Mouse (Mus musculus) embryonic fibroblast, embryonic 13.5 days (primary cell): ENCODE measurements around the gene Dhx32. TPM values are rescaled to one million over a fixed set of nuclear protein-coding genes. Genes with fewer than 3 reads are reported as not detected.

Experiments used
- H3K27ac ChIP-seq: 2 replicates; pipeline ENCODE4 v1.5.1; 2012; ENCODE audit warnings: low read length, control low read depth, inconsistent platforms; ENCODE audit not compliant: insufficient read depth
- H3K4me1 ChIP-seq: 2 replicates; pipeline ENCODE4 v1.6.1; 2011; ENCODE audit warnings: low read length; ENCODE audit not compliant: control insufficient read depth, insufficient read depth
- H3K4me3 ChIP-seq: 2 replicates; pipeline ENCODE4 v1.5.1; 2011; ENCODE audit warnings: mild to moderate bottlenecking, control low read depth, low read length; ENCODE audit not compliant: insufficient read depth
- CTCF ChIP-seq: IDR thresholded peaks from 2 replicates; pipeline ENCODE4 v1.5.1; 2011; ENCODE audit warnings: mild to moderate bottlenecking, control low read depth, low read length, moderate library complexity, borderline replicate concordance; ENCODE audit not compliant: insufficient read depth
- POLR2A ChIP-seq: IDR thresholded peaks from 2 replicates; pipeline ENCODE4 v1.6.1; 2011; ENCODE audit warnings: low read depth, mild to moderate bottlenecking, control low read depth, low read length, moderate library complexity
- polyA plus RNA-seq: library from polyadenylated mRNA; stranded (reverse); fragments of >200 nt; gene quantifications from 2 replicates; pipeline ENCODE4 v1.2.4, GENCODE M21; 2011; ENCODE audit warnings: low read depth; ENCODE audit not compliant: missing spikeins, insufficient read length

Gene Dhx32
- polyA plus RNA-seq, 1 experiment = 20.5 TPM

DNA sequence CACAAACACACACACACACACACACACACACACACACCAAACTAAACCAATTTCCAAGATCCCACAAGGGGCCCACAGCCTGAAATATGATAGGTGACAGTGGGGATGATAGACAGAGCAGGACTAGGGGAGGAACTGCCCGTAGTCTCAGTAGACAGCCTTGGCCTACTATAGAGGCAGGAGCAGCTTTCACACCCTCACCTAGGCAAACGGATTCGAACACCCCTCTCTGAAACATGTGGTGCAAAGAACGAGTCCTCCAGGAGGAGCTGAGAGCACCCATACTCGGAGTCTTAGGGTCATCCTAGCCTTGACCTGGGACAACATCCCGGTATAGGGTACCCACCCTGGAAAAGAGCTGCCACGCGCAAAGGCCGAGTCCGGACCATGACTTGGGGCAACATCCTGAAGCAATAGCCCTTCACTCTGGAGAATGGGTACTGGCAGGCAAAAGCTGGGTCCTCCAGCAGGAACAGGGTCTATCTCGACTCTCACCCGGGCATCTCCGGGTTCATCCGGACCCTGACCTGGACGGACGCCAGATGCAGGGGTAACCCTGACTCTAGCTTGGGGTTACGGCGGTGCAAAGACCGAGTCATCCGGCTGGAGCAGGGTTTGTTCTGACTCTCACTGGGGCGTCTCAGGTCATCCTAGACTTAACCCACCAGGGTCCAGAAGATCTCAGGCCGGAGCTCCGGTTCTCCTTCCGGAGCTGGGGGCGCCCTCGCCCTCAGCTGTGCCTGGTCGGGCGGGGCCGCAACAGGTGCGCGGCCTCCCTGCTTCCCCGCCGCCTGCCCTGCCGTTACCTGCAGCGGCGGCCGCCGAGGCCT lies 6.5 kb downstream of the Dhx32 start:
- peak overlapping the region; percentile 65 for H3K4me3 ChIP-seq
- no peak for TF ChIP-seq POLR2A
- TF ChIP-seq CTCF = no peak
- peaks cover 2% of the 10 kb centered on the region; the same call in 1 of the 2 replicates for H3K4me1 ChIP-seq
- H3K27ac ChIP-seq = no peak overlapping the region

DNA sequence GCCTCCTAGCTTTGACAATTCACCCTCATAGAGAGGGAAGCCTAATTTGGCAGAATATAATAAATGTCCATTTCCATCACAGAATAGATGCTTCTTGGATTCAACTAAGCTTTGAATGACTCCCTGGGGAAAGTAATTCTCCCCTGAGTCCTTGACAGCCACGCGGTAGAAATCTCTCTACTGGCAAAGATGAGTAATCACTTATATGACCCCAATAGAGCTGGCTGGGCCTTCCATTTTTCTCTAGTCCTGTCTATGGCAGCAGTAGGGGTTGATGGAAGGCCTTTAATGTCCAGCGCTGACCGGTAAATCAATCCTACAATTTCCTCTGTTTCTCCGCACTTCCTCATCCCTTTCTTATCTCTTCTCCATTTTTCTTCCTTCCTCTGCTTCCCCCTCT lies 7.3 kb downstream of the Dhx32 start:
- TF ChIP-seq POLR2A (no peak), CTCF (no peak)
- Histone ChIP-seq H3K4me3 (0 out of 2 replicates have a peak overlapping the region, but pooled peaks have one; percentile 65), H3K4me1 (peaks cover 2% of the 10 kb centered on the region; the same call in 1 of the 2 replicates), H3K27ac (no peak overlapping the region)

DNA sequence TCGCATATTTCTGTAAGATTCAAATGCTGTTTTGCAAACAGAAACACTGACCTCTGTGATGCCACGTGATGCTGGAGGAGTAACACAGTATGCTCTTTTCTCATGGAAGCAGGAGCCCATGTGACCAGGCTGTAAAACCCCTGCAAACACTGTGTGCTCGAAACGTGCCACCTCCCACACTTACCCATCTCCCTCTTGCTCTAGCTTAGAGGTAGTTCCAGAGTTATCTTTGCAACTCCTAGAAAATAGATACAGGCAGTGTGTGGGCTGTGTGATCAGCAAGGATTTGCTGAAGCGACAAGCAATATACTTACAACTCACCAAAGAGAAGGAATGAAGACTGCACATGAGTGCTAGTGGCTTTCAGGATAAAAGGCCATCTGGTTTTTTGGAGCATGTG lies 14.0 kb downstream of the Dhx32 start:
- TF ChIP-seq CTCF = no peak
- no peak for TF ChIP-seq POLR2A
- Histone ChIP-seq H3K27ac (no peak overlapping the region), H3K4me1 (no peaks in the 10 kb centered on the region), H3K4me3 (no peak overlapping the region)

DNA sequence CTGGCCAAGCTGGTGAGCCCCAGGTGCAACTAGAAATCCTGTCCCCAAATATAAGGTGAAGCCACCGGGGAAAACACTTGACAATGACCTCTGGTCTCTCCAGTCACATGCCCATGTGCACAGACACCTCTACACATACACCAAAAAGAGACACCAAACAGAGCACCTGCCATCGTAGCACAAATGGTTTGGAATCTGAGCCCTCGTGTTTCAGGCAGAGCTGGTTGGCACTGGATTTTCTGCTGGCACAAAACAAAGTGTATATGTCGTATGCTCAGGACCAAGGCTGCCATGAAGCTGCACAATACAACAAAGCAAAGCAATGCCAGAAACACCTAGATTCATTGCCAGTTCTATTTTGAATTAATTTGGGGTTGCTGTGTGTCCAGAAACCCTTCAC lies 14.5 kb downstream of the Dhx32 start:
- H3K4me3 ChIP-seq = no peak overlapping the region
- H3K4me1 ChIP-seq = no peaks in the 10 kb centered on the region
- TF ChIP-seq POLR2A (no peak), CTCF (no peak)
- H3K27ac ChIP-seq = no peak overlapping the region

DNA sequence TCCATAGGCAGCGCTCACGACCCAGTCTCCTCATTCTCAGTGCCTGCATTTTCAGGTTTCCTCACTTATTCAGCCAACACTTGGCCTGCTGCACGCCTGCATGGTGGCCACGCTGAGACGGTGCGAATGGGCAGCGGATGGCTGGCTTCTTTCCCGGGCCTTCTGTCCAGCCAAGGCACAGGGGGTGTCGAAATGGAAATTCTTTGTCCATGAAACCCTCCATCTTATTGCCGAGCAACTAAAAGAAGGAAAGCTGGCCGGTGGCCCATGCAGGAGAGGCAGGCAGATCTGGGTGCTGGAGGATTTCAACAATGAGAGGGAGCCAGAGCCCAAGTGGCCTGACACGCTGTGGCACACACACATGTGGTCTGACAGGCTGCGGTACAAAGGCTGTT lies 16.7 kb downstream of the Dhx32 start:
- Histone ChIP-seq H3K4me1 (0 out of 2 replicates have a peak, but pooled peaks cover 3% of the 10 kb centered on the region), H3K4me3 (no peak overlapping the region), H3K27ac (no peak overlapping the region)
- TF ChIP-seq POLR2A (no peak), CTCF (no peak)

DNA sequence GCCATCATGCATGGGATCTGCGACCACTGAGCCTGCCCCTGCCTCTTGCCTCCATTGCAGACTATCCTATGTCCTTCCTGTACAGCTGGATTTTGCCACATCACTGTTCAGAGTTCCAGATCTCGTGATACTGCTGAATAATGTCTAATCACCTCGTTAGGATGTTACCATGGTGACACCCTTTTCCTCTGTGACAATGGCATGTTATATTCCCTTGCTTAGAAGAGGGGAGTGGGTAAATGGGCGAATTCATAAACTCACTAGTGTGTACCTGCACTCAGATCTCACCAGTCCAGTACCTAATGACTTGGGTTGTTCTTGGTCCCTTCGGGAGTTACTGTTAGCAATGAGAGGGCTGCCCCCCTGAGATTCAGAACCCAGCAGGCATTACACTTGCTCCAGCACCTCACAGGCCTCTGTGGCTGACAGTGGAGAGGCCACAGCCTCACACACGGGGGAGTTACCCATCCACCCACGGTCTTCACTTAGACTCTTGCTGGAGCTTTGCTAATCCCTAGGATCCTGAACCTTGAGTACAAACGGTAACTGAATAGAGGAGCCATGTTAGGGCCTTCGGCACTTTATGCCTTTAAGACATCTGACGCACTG lies 17.2 kb downstream of the Dhx32 start:
- Histone ChIP-seq H3K4me3 (no peak overlapping the region), H3K27ac (no peak overlapping the region), H3K4me1 (0 out of 2 replicates have a peak, but pooled peaks cover 3% of the 10 kb centered on the region)
- no peak for TF ChIP-seq CTCF

DNA sequence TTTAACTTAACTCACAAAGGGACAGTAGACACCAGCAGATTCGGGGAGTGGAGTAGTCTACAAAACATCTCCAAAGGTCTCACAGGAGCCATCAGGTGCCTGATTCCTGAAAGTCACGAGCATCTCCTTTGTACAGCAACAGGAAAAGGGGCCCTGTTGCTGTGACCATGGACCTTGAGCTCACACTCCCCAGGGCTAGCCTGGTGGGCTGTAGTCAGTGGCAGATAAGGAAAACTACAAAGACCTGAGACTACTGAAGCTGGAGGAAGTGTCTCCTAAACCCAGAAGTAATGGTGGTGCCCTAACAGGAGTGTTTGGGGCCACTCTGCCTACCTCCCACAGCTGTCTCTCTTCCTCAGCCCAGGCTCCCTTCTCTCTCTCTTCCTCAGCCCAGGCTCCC lies 18.1 kb downstream of the Dhx32 start:
- Histone ChIP-seq H3K27ac (no peak overlapping the region), H3K4me1 (0 out of 2 replicates have a peak, but pooled peaks cover 3% of the 10 kb centered on the region), H3K4me3 (no peak overlapping the region)
- TF ChIP-seq POLR2A = no peak
- no peak for TF ChIP-seq CTCF

DNA sequence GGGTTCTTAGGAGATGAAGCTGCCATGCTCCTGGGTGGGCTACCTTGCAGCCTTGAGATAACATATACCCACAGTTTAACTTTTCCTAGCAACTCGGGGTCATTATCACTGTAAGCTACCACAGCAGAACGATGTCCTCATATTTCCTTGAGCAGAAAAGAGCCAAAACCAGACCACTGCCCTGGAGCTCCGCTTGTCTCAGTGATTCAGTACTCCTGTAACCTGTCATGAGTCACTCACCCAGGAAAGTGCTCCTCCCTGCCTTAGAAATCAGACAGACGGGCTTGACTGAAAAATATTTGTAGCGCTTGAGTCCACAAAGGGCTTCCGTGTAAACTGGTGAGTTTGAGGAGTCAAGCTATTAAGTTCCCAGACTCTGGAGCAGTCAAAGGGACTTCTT lies 19.8 kb downstream of the Dhx32 start:
- Histone ChIP-seq H3K4me1 (0 out of 2 replicates have a peak, but pooled peaks cover 3% of the 10 kb centered on the region), H3K4me3 (no peak overlapping the region), H3K27ac (no peak overlapping the region)
- TF ChIP-seq POLR2A (no peak), CTCF (no peak)

DNA sequence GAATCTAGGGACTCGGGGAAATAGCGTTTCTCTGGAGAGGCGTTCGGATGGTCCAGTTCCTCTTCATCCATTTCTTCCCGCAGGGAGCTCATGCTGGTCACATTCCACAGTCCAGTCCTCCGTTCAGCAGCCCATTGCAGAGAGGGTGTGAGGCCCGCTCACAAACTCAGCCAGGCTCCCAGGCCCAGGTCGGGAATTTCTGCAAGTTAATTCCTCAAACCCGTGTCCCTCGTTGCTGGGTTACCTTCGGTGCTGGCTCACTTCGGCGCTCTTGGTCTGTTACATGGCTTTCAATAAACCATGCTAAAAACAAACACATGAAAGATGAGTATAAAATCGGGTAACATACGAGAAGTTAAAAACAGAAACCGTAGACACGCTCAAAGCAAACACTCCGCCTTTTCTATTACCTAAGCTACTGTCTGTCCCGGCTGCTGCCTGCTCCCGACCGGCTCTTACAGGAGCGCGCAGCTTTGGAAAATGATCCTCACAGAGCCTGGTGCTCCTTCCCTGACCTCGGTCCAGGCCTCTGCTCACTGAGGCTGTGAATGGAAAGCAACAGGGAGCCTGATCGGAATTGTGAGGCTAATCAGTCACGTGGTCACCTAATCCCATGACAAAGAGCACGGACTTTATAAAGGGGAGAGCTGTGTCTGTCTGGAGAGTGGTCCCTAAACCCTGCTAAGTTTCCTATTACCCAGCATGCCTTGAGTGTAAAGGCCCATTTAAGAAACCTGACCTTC lies 22.7 kb downstream of the Dhx32 start:
- Histone ChIP-seq H3K27ac (no peak overlapping the region), H3K4me3 (no peak overlapping the region), H3K4me1 (0 out of 2 replicates have a peak, but pooled peaks cover 3% of the 10 kb centered on the region)
- TF ChIP-seq POLR2A = no peak
- TF ChIP-seq CTCF = no peak
